Mouse (Mus musculus) cerebellum, adult 11 months (tissue): ENCODE results near the gene Ajuba.

Experiments
- DNase-seq: peaks from one replicate; pipeline ENCODE4 v3.0.0; 2022

The Ajuba gene

GRCm38 (mm10) chr14:54591056-54591455 is 13.7 kb upstream of the Ajuba start:
- DNase-seq, result no peak

GRCm38 (mm10) chr14:54583681-54584338 is 6.5 kb upstream of the Ajuba start:
- peak; percentile 49 for DNase-seq

- no peak for DNase-seq
These were observed 5.2 kb upstream of the Ajuba start for GRCm38 (mm10) chr14:54582536-54582935.

GRCm38 (mm10) chr14:54579638-54580037 is 2.3 kb upstream of the Ajuba start:
- no peak for DNase-seq

- no peak for DNase-seq
These were observed 705 bp upstream of the Ajuba start for GRCm38 (mm10) chr14:54578063-54578462.

- DNase-seq, result no peak
These were observed 893 bp downstream of the Ajuba start for GRCm38 (mm10) chr14:54576241-54577088.

GRCm38 (mm10) chr14:54575631-54576030 is 1.7 kb downstream of the Ajuba start:
- no peak for DNase-seq

GRCm38 (mm10) chr14:54575031-54575430 is 2.3 kb downstream of the Ajuba start:
- no peak for DNase-seq

GRCm38 (mm10) chr14:54574253-54574652 is 3.1 kb downstream of the Ajuba start:
- no peak for DNase-seq

GRCm38 (mm10) chr14:54572790-54573736 is 4.3 kb downstream of the Ajuba start:
- no peak for DNase-seq

GRCm38 (mm10) chr14:54572122-54572521 is 5.2 kb downstream of the Ajuba start:
- DNase-seq, result no peak

- no peak for DNase-seq
These were observed 7.6 kb downstream of the Ajuba start for GRCm38 (mm10) chr14:54569451-54570392.

GRCm38 (mm10) chr14:54568694-54569414 is 8.5 kb downstream of the Ajuba start:
- peak; percentile 64 for DNase-seq

GRCm38 (mm10) chr14:54560527-54561242 is 16.7 kb downstream of the Ajuba start:
- DNase-seq, result no peak

GRCm38 (mm10) chr14:54557330-54557729 is 20.0 kb downstream of the Ajuba start:
- DNase-seq, result no peak

- peak; percentile 67 for DNase-seq
These were observed 23.2 kb downstream of the Ajuba start, which contains the start of gene Haus4 for GRCm38 (mm10) chr14:54553975-54554769. TSS of gene Haus4 (minus strand) at chr14:54554616.

- DNase-seq, result no peak
These were observed 23.8 kb downstream of the Ajuba start for GRCm38 (mm10) chr14:54553454-54553974.

- no peak for DNase-seq
These were observed 32.7 kb downstream of the Ajuba start for GRCm38 (mm10) chr14:54544703-54545102.

- DNase-seq, result no peak
These were observed 36.6 kb downstream of the Ajuba start for GRCm38 (mm10) chr14:54540771-54541170.
